Mouse (Mus musculus) neural tube, embryonic 13.5 days (tissue): ENCODE data around the gene Coa7. TPM values are rescaled to one million over a fixed set of nuclear protein-coding genes. Genes with fewer than 3 reads are reported as not detected.

Experiments
- ATAC-seq: fragments of 200-750 bp; cut with Nextera tagmentation; 2 replicates; pipeline ENCODE4 v1.8.0; 2017; ENCODE audit warnings: low read depth, mild to moderate bottlenecking, moderate TSS enrichment, moderate library complexity
- H3K27ac ChIP-seq: fragments of 300-500 bp; sonication (generic); replicated peaks from 2 replicates; pipeline ENCODE4 v1.5.1; 2015; ENCODE audit warnings: moderate library complexity, mild to moderate bottlenecking, inconsistent platforms
- H3K27me3 ChIP-seq: fragments of 300-500 bp; sonication (generic); 2 replicates; pipeline ENCODE4 v1.6.1; 2015; ENCODE audit warnings: mild to moderate bottlenecking, inconsistent platforms
- H3K36me3 ChIP-seq: fragments of 300-500 bp; sonication (generic); 2 replicates; pipeline ENCODE4 v1.6.1; 2015; ENCODE audit warnings: mild to moderate bottlenecking, inconsistent platforms
- H3K4me1 ChIP-seq: fragments of 300-500 bp; sonication (generic); replicated peaks from 2 replicates; pipeline ENCODE4 v1.6.1; 2015; ENCODE audit warnings: inconsistent platforms
- H3K4me2 ChIP-seq: fragments of 300-500 bp; sonication (generic); 2 replicates; pipeline ENCODE4 v1.6.1; 2015; ENCODE audit warnings: inconsistent platforms, mild to moderate bottlenecking, moderate library complexity
- H3K4me3 ChIP-seq: fragments of 300-500 bp; sonication (generic); 2 replicates; pipeline ENCODE4 v1.5.1; 2015; ENCODE audit warnings: mild to moderate bottlenecking, inconsistent platforms
- H3K9ac ChIP-seq: fragments of 300-500 bp; sonication (generic); 2 replicates; pipeline ENCODE4 v1.6.1; 2015; ENCODE audit warnings: moderate library complexity, mild to moderate bottlenecking, inconsistent platforms
- H3K9me3 ChIP-seq: fragments of 300-500 bp; sonication (generic); 2 replicates; pipeline ENCODE4 v1.6.1; 2016; ENCODE audit warnings: inconsistent platforms
- WGBS: fragments of 180-500 bp; shearing (Covaris S2); methylation state at CpG from one replicate; pipeline ENCODE4 v1.1.7; 2015; 5-methylcytosine and 5-hydroxymethylcytosine counted together
- polyA plus RNA-seq: library from polyadenylated mRNA; unstranded; fragments of >200 nt; fragmentation: Nextera tagmentation; extraction: Ambion mirVana; gene quantifications from 2 replicates; pipeline ENCODE4 v1.2.1, GENCODE M21; 2015

Coa7 gene
- 43.2 and 46.8 TPM in 2 replicates for polyA plus RNA-seq

GRCm38 (mm10) chr4:108327730-108328484 lies at the start of gene Coa7:
TSS of gene Coa7 (plus strand) at chr4:108328140.
- H3K9ac ChIP-seq = peak within 1 kb of the TSS; percentile 73
- no peaks in the 10 kb centered on the region for H3K9me3 ChIP-seq
- peak; percentile 95 for ATAC-seq
- peaks cover 17% of the 10 kb centered on the region for H3K36me3 ChIP-seq
- no peaks in the 10 kb centered on the region for H3K27me3 ChIP-seq
- H3K4me1 ChIP-seq = peaks cover 10% of the 10 kb centered on the region
- 2% methylated on average over 44 of the region's 45 CpGs for WGBS
- H3K4me2 ChIP-seq = peak within 1 kb of the TSS; percentile 65
- peak within 1 kb of the TSS; percentile 56 for H3K4me3 ChIP-seq
- peak within 1 kb of the TSS; percentile 93 for H3K27ac ChIP-seq

- H3K27me3 ChIP-seq = no peaks in the 10 kb centered on the region
- WGBS = 1% methylated on average over 14 of the region's 14 CpGs
- H3K9me3 ChIP-seq = peaks cover 3% of the 10 kb centered on the region; the same call in 1 of the 2 replicates
- H3K4me1 ChIP-seq = peaks cover 30% of the 10 kb centered on the region
- ATAC-seq = peak; percentile 29
- peak overlapping the region; percentile 90 for H3K4me3 ChIP-seq
- H3K4me2 ChIP-seq = peak overlapping the region; percentile 67
- H3K9ac ChIP-seq = peak overlapping the region; percentile 95
- H3K36me3 ChIP-seq = no peaks in the 10 kb centered on the region
- H3K27ac ChIP-seq = peak overlapping the region; percentile 93
These were observed 27.7 kb upstream of the Coa7 start for GRCm38 (mm10) chr4:108300266-108300665.

GRCm38 (mm10) chr4:108300670-108301373 lies 27.1 kb upstream of the Coa7 start, which contains the start of gene Zyg11b:
TSS of gene Zyg11b (minus strand) at chr4:108301096.
- no peaks in the 10 kb centered on the region for H3K27me3 ChIP-seq
- peak within 1 kb of the TSS; percentile 93 for H3K27ac ChIP-seq
- H3K4me2 ChIP-seq = peak within 1 kb of the TSS; percentile 67
- H3K4me1 ChIP-seq = peaks cover 30% of the 10 kb centered on the region
- H3K9ac ChIP-seq = peak within 1 kb of the TSS; percentile 95
- peaks cover 9% of the 10 kb centered on the region; the same call in 1 of the 2 replicates for H3K9me3 ChIP-seq
- ATAC-seq = peak; percentile 95
- no peaks in the 10 kb centered on the region for H3K36me3 ChIP-seq
- H3K4me3 ChIP-seq = peak within 1 kb of the TSS; percentile 90
- whole genome bisulfite sequencing = 1% methylated on average over 40 of the region's 58 CpGs

GRCm38 (mm10) chr4:108302296-108302890 lies 25.5 kb upstream of the Coa7 start:
- no peak overlapping the region for H3K27ac ChIP-seq
- no peaks in the 10 kb centered on the region for H3K36me3 ChIP-seq
- peaks cover 30% of the 10 kb centered on the region for H3K4me1 ChIP-seq
- H3K9me3 ChIP-seq = peaks cover 10% of the 10 kb centered on the region; the same call in 1 of the 2 replicates
- H3K9ac ChIP-seq = no peak overlapping the region
- H3K27me3 ChIP-seq = no peaks in the 10 kb centered on the region
- H3K4me3 ChIP-seq = no peak overlapping the region
- 78% methylated on average over 5 of the region's 5 CpGs for WGBS
- ATAC-seq = no peak
- no peak overlapping the region for H3K4me2 ChIP-seq

GRCm38 (mm10) chr4:108310706-108311105 lies 17.2 kb upstream of the Coa7 start:
- H3K27ac ChIP-seq = no peak overlapping the region
- no peak overlapping the region for H3K4me3 ChIP-seq
- H3K4me1 ChIP-seq = no peaks in the 10 kb centered on the region
- H3K36me3 ChIP-seq = no peaks in the 10 kb centered on the region
- ATAC-seq = no peak
- H3K9ac ChIP-seq = no peak overlapping the region
- no peak overlapping the region for H3K4me2 ChIP-seq
- H3K27me3 ChIP-seq = no peaks in the 10 kb centered on the region
- 0 out of 2 replicates have a peak, but pooled peaks cover 2% of the 10 kb centered on the region for H3K9me3 ChIP-seq
- WGBS = 69% methylated on average over 6 of the region's 6 CpGs

GRCm38 (mm10) chr4:108314041-108314440 lies 13.9 kb upstream of the Coa7 start:
- Histone ChIP-seq H3K4me2 (no peak overlapping the region), H3K4me3 (no peak overlapping the region), H3K27me3 (no peaks in the 10 kb centered on the region), H3K4me1 (no peaks in the 10 kb centered on the region), H3K9me3 (no peaks in the 10 kb centered on the region), H3K36me3 (no peaks in the 10 kb centered on the region), H3K9ac (no peak overlapping the region), H3K27ac (no peak overlapping the region)
- ATAC-seq = no peak
- 77% methylated on average over 5 of the region's 5 CpGs for WGBS

- Histone ChIP-seq H3K27ac (no peak overlapping the region), H3K4me1 (no peaks in the 10 kb centered on the region), H3K9ac (no peak overlapping the region), H3K27me3 (no peaks in the 10 kb centered on the region), H3K4me2 (no peak overlapping the region), H3K36me3 (no peaks in the 10 kb centered on the region), H3K9me3 (no peaks in the 10 kb centered on the region), H3K4me3 (no peak overlapping the region)
- no peak for ATAC-seq
- WGBS = 85% methylated on average over 12 of the region's 12 CpGs
These were observed 10.0 kb upstream of the Coa7 start for GRCm38 (mm10) chr4:108317656-108318605.

- Histone ChIP-seq H3K9ac (no peak overlapping the region), H3K27ac (no peak overlapping the region), H3K27me3 (no peaks in the 10 kb centered on the region), H3K4me3 (no peak overlapping the region), H3K4me1 (no peaks in the 10 kb centered on the region), H3K9me3 (no peaks in the 10 kb centered on the region), H3K4me2 (no peak overlapping the region), H3K36me3 (no peaks in the 10 kb centered on the region)
- ATAC-seq = no peak
- WGBS = 73% methylated on average over 8 of the region's 8 CpGs
These were observed 9.0 kb upstream of the Coa7 start for GRCm38 (mm10) chr4:108318649-108319615.

GRCm38 (mm10) chr4:108319747-108320146 lies 8.2 kb upstream of the Coa7 start:
- no peaks in the 10 kb centered on the region for H3K4me1 ChIP-seq
- H3K27me3 ChIP-seq = no peaks in the 10 kb centered on the region
- H3K36me3 ChIP-seq = no peaks in the 10 kb centered on the region
- no peak overlapping the region for H3K4me3 ChIP-seq
- no peak overlapping the region for H3K27ac ChIP-seq
- H3K4me2 ChIP-seq = no peak overlapping the region
- no peak for ATAC-seq
- WGBS = 74% methylated on average over 6 of the region's 6 CpGs
- no peaks in the 10 kb centered on the region for H3K9me3 ChIP-seq
- H3K9ac ChIP-seq = no peak overlapping the region

GRCm38 (mm10) chr4:108320627-108321380 lies 7.1 kb upstream of the Coa7 start:
- ATAC-seq = no peak
- 81% methylated on average over 7 of the region's 7 CpGs for WGBS
- H3K4me2 ChIP-seq = no peak overlapping the region
- H3K9me3 ChIP-seq = no peaks in the 10 kb centered on the region
- H3K27ac ChIP-seq = no peak overlapping the region
- H3K27me3 ChIP-seq = no peaks in the 10 kb centered on the region
- H3K9ac ChIP-seq = no peak overlapping the region
- H3K4me1 ChIP-seq = no peaks in the 10 kb centered on the region
- no peak overlapping the region for H3K4me3 ChIP-seq
- H3K36me3 ChIP-seq = no peaks in the 10 kb centered on the region
